Mouse (Mus musculus) midbrain, embryonic 12.5 days (tissue): ENCODE results near the gene Rftn1. TPM values are rescaled to one million over a fixed set of nuclear protein-coding genes. Genes with fewer than 3 reads are reported as not detected.

ENCODE experiments used
- ATAC-seq: fragments of 200-750 bp; cut with Nextera tagmentation; 2 replicates; pipeline ENCODE4 v1.8.0; 2017; ENCODE audit warnings: low read depth, moderate TSS enrichment, moderate library complexity; ENCODE audit not compliant: low FRiP score
- H3K27ac ChIP-seq: fragments of 300-500 bp; sonication (generic); replicated peaks from 2 replicates; pipeline ENCODE4 v1.5.1; 2016; ENCODE audit warnings: mild to moderate bottlenecking
- H3K27me3 ChIP-seq: fragments of 300-500 bp; sonication (generic); 2 replicates; pipeline ENCODE4 v1.6.1; 2016; ENCODE audit warnings: mild to moderate bottlenecking
- H3K36me3 ChIP-seq: fragments of 300-500 bp; sonication (generic); 2 replicates; pipeline ENCODE4 v1.6.1; 2016
- H3K4me1 ChIP-seq: fragments of 300-500 bp; sonication (generic); 2 replicates; pipeline ENCODE4 v1.6.1; 2016
- H3K4me2 ChIP-seq: fragments of 300-500 bp; sonication (generic); replicated peaks from 2 replicates; pipeline ENCODE4 v1.6.1; 2016; ENCODE audit warnings: mild to moderate bottlenecking, moderate library complexity
- H3K4me3 ChIP-seq: fragments of 300-500 bp; sonication (generic); 2 replicates; pipeline ENCODE4 v1.5.1; 2016; ENCODE audit warnings: mild to moderate bottlenecking
- H3K9ac ChIP-seq: fragments of 300-500 bp; sonication (generic); replicated peaks from 2 replicates; pipeline ENCODE4 v1.6.1; 2016; ENCODE audit warnings: mild to moderate bottlenecking, moderate library complexity
- H3K9me3 ChIP-seq: fragments of 300-500 bp; sonication (generic); 2 replicates; pipeline ENCODE4 v1.6.1; 2016; ENCODE audit warnings: mild to moderate bottlenecking
- WGBS: fragments of 180-500 bp; shearing (Covaris S2); methylation state at CpG from one replicate; pipeline ENCODE4 v1.1.7; 2016; 5-methylcytosine and 5-hydroxymethylcytosine counted together
- polyA plus RNA-seq: library from polyadenylated mRNA; unstranded; fragments of >200 nt; fragmentation: Nextera tagmentation; extraction: Ambion mirVana; gene quantifications from 2 replicates; pipeline ENCODE4 v1.2.1, GENCODE M21; 2016

Gene Rftn1
- polyA plus RNA-seq, 1 experiment from 2014 or later, result 4.5 TPM

DNA sequence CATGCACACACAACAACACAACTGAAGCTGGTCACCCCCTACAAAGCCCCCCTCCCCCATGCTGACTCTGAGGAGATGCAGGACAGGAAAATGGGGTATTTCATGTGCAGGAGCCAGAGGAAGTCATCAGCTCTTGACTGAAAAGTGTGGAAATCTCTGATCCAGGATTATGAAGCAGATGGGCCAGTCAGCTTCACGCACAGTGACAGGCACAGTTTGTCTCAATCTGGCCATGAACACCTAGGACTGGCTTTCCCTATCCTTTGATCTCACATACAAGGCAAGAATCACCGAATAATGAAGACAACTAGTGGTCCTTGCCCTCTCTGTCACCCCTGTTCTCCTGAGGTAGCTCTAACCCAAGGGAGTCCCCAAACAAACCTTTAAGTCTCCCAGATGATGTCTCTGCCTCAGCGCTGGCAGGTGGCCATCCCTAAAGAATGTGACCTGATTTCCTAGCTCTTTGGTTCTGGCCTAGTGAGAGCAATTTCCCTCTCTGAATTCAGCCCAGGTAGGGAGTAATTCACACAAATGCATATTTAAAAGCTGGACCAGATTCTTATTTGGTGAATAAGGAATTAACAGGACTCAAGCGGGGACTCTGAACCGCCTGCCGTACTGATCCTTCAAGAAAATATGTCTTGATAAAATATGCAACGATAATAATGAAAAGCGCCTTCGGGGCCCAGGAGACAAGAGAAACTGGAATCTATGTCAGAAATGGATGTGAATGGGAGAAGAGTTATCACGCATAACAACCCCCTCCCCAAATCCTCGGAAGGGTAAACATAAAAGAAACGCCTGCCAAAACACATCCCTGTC, 6.0 kb downstream of the Rftn1 start:
- peaks cover 7% of the 10 kb centered on the region for H3K4me1 ChIP-seq
- H3K9ac ChIP-seq, result no peak overlapping the region
- peaks cover 13% of the 10 kb centered on the region for H3K27me3 ChIP-seq
- no peak for ATAC-seq
- H3K9me3 ChIP-seq, result no peaks in the 10 kb centered on the region
- H3K27ac ChIP-seq, result no peak overlapping the region
- 68% methylated on average over 12 of the region's 12 CpGs for WGBS
- H3K4me3 ChIP-seq, result no peak overlapping the region
- H3K4me2 ChIP-seq, result no peak overlapping the region
- no peaks in the 10 kb centered on the region for H3K36me3 ChIP-seq

- H3K4me2 ChIP-seq, result no peak overlapping the region
- peaks cover 6% of the 10 kb centered on the region; the same call in 1 of the 2 replicates for H3K4me1 ChIP-seq
- H3K36me3 ChIP-seq, result no peaks in the 10 kb centered on the region
- 69% methylated on average over 4 of the region's 4 CpGs for WGBS
- ATAC-seq, result no peak
- no peak overlapping the region for H3K27ac ChIP-seq
- H3K27me3 ChIP-seq, result peaks cover 1% of the 10 kb centered on the region; the same call in 1 of the 2 replicates
- H3K9ac ChIP-seq, result no peak overlapping the region
- no peaks in the 10 kb centered on the region for H3K9me3 ChIP-seq
- H3K4me3 ChIP-seq, result no peak overlapping the region
Measured at GRCm38 (mm10) chr17:50183300-50183699, 7.2 kb downstream of the Rftn1 start.

GRCm38 (mm10) chr17:50182542-50182951, 7.9 kb downstream of the Rftn1 start:
- Histone ChIP-seq H3K4me1 (peaks cover 6% of the 10 kb centered on the region; the same call in 1 of the 2 replicates), H3K27me3 (no peaks in the 10 kb centered on the region), H3K4me2 (no peak overlapping the region), H3K9me3 (no peaks in the 10 kb centered on the region), H3K4me3 (no peak overlapping the region), H3K36me3 (no peaks in the 10 kb centered on the region), H3K27ac (no peak overlapping the region), H3K9ac (no peak overlapping the region)
- no peak for ATAC-seq
- WGBS, result 80% methylated on average over 3 of the region's 3 CpGs

- H3K9ac ChIP-seq, result no peak overlapping the region
- peaks cover 6% of the 10 kb centered on the region; the same call in 1 of the 2 replicates for H3K4me1 ChIP-seq
- no peaks in the 10 kb centered on the region for H3K9me3 ChIP-seq
- ATAC-seq, result no peak
- H3K36me3 ChIP-seq, result no peaks in the 10 kb centered on the region
- H3K4me2 ChIP-seq, result no peak overlapping the region
- WGBS, result 88% methylated on average over 4 of the region's 4 CpGs
- H3K4me3 ChIP-seq, result no peak overlapping the region
- no peak overlapping the region for H3K27ac ChIP-seq
- H3K27me3 ChIP-seq, result no peaks in the 10 kb centered on the region
Measured at GRCm38 (mm10) chr17:50180899-50181570, 9.4 kb downstream of the Rftn1 start.

DNA sequence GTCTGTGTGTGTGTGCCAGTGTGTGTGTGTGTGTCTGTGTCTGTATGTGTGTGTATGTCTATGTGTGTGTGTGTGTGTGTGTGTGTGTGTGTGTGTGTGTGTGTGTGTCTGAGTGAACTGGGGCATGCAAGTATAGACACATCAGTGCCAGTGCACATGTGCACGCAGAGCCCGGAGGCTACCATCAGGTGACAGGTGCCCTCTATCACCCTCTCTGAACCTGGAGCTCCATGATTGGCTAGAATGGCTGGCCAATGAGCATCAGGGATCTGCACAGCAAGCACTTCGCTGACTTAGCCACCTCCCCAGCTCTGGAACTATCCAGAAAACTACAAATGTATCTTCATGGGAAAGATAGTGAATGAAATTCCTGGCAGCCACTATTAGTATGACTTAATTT, 16.7 kb downstream of the Rftn1 start:
- no peak for ATAC-seq
- no peak overlapping the region for H3K27ac ChIP-seq
- H3K4me1 ChIP-seq, result no peaks in the 10 kb centered on the region
- H3K36me3 ChIP-seq, result no peaks in the 10 kb centered on the region
- H3K27me3 ChIP-seq, result no peaks in the 10 kb centered on the region
- H3K4me3 ChIP-seq, result no peak overlapping the region
- H3K4me2 ChIP-seq, result no peak overlapping the region
- no peak overlapping the region for H3K9ac ChIP-seq
- 91% methylated on average over 3 of the region's 3 CpGs for WGBS
- H3K9me3 ChIP-seq, result peaks cover 2% of the 10 kb centered on the region; the same call in 1 of the 2 replicates

DNA sequence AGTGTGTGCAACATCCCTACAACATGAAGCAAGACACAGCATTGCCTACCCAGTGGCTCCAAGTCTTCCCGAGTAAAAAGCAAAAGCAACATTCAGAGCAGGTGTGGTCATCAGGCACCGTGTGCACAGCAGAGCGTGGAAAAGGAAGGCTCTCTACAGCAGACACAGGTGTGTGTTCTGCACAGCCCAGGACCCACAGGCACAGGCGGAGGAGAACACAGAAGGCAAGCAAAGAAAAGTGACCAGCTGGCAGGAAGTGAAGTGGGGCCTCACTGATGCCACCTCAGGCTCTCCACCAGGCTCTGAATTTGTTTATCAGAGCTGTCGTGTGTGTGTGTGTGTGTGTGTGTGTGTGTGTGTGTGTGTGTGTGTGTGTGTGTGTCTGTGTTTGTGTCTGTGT, 17.1 kb downstream of the Rftn1 start:
- no peak overlapping the region for H3K9ac ChIP-seq
- no peak overlapping the region for H3K4me2 ChIP-seq
- H3K9me3 ChIP-seq, result peaks cover 2% of the 10 kb centered on the region; the same call in 1 of the 2 replicates
- H3K4me1 ChIP-seq, result no peaks in the 10 kb centered on the region
- no peak for ATAC-seq
- H3K4me3 ChIP-seq, result no peak overlapping the region
- no peak overlapping the region for H3K27ac ChIP-seq
- no peaks in the 10 kb centered on the region for H3K27me3 ChIP-seq
- WGBS, result 94% methylated on average over 5 of the region's 5 CpGs
- H3K36me3 ChIP-seq, result no peaks in the 10 kb centered on the region

- H3K27me3 ChIP-seq, result no peaks in the 10 kb centered on the region
- no peaks in the 10 kb centered on the region for H3K36me3 ChIP-seq
- ATAC-seq, result no peak
- H3K27ac ChIP-seq, result no peak overlapping the region
- peaks cover 2% of the 10 kb centered on the region; the same call in 1 of the 2 replicates for H3K9me3 ChIP-seq
- no peaks in the 10 kb centered on the region for H3K4me1 ChIP-seq
- no peak overlapping the region for H3K9ac ChIP-seq
- no peak overlapping the region for H3K4me2 ChIP-seq
- WGBS, result 93% methylated on average over 5 of the region's 6 CpGs
- no peak overlapping the region for H3K4me3 ChIP-seq
Measured at GRCm38 (mm10) chr17:50172795-50173194, 17.7 kb downstream of the Rftn1 start.

DNA sequence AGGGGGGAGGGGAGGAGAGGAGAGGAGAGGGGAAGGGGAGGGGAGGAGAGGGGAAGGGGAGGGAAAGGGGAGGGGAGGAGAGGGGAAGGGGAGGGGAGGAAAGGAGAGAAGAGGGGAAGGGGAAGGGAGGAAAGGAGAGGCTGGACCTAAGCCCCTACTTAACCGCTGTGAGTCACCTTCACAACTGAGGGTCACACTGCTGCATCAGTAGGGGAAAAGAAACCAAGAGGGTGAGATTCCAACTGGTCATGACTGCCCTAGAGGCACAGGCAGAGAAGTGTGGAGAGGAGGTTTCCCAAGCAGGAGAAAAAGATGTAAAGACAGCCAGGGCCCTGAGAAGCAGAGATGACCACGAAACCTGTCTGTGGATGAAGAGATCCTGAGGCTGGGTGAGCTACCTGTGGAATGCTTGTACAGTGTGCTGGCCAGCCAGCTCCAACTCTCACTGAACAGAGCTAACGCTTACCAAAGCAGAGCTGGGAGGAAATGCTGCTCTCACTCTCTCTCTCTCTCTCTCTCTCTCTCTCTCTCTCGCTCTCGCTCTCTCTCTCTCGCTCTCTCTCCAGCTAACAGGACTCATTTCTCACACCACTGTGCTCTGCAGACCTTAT, 19.4 kb downstream of the Rftn1 start:
- no peaks in the 10 kb centered on the region for H3K27me3 ChIP-seq
- WGBS, result 82% methylated on average over 6 of the region's 6 CpGs
- no peak for ATAC-seq
- no peak overlapping the region for H3K4me2 ChIP-seq
- H3K9me3 ChIP-seq, result peaks cover 2% of the 10 kb centered on the region; the same call in 1 of the 2 replicates
- H3K27ac ChIP-seq, result no peak overlapping the region
- no peaks in the 10 kb centered on the region for H3K36me3 ChIP-seq
- H3K9ac ChIP-seq, result no peak overlapping the region
- H3K4me3 ChIP-seq, result no peak overlapping the region
- no peaks in the 10 kb centered on the region for H3K4me1 ChIP-seq

DNA sequence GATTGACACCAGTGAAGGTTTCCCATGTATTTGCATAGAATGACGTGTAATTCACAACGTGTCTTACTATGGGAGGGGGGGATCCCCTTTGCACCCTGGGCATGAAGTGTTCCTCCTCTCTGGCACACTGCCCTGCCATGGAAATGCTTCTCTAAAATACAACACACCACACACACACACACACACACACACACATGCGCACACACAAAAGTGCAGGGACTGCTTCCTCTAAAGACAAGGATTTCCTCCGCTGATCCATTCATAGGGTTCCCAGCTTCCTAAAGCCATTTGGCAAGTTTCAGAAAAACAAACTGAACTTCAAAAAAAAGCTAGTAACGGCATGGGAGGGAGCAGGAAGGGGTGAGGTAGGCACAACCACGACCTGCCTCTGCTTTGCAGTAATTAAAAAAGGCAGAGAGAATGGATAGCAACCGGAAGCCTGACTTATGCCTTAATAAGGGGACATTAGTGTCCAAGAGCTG, 20.5 kb downstream of the Rftn1 start:
- H3K36me3 ChIP-seq, result no peaks in the 10 kb centered on the region
- no peaks in the 10 kb centered on the region for H3K4me1 ChIP-seq
- no peaks in the 10 kb centered on the region for H3K27me3 ChIP-seq
- no peak for ATAC-seq
- H3K4me2 ChIP-seq, result no peak overlapping the region
- H3K9ac ChIP-seq, result no peak overlapping the region
- 0 out of 2 replicates have a peak overlapping the region, but pooled peaks have one; percentile 5 for H3K27ac ChIP-seq
- H3K9me3 ChIP-seq, result peaks cover 2% of the 10 kb centered on the region; the same call in 1 of the 2 replicates
- no peak overlapping the region for H3K4me3 ChIP-seq
- WGBS, result 70% methylated on average over 7 of the region's 7 CpGs

DNA sequence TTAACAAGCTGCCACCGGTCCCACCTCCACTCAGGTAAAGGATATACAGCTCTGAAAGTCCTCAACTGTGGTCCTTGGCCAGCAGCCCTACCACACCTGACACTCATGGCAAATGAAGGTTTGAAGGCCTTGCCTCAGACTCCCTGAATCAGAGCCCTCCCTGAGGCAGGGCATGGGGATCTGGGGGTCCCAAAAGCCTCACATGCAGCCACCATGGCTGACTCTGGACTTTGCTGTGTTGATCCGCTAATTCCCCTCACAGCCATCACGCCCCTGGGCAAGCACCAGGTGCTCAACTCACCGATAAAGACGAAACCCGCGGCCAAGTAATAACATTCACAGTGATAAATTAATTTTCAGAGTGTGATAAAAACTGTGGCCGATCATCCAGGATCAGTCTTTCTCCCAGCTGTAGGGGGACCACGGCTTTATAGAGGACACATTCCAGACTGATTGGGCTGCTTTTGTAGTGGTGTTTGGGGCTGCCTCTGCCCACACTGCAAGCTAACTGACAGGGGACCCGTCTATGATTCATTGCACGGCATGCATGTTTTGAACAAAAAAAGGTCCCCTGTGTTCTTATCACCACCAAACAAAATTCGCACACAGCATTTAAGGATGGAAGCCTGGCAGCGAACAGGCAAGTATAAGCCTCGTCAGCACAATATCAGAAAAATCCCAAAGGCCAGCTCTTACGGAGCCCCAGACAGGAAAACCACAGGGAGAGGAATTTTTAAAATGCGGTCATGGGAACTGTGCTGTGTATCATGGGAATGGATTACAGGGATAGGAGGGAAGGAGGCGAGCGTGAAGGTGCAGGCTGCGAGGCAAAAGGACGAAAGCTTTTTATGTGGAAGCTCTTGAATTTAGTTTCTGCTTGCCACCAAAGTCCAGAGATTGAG, 29.3 kb downstream of the Rftn1 start:
- Histone ChIP-seq H3K4me1 (no peaks in the 10 kb centered on the region), H3K4me2 (no peak overlapping the region), H3K4me3 (no peak overlapping the region), H3K9ac (no peak overlapping the region), H3K27me3 (no peaks in the 10 kb centered on the region), H3K27ac (no peak overlapping the region), H3K36me3 (no peaks in the 10 kb centered on the region), H3K9me3 (0 out of 2 replicates have a peak, but pooled peaks cover 3% of the 10 kb centered on the region)
- no peak for ATAC-seq
- 83% methylated on average over 20 of the region's 20 CpGs for WGBS

DNA sequence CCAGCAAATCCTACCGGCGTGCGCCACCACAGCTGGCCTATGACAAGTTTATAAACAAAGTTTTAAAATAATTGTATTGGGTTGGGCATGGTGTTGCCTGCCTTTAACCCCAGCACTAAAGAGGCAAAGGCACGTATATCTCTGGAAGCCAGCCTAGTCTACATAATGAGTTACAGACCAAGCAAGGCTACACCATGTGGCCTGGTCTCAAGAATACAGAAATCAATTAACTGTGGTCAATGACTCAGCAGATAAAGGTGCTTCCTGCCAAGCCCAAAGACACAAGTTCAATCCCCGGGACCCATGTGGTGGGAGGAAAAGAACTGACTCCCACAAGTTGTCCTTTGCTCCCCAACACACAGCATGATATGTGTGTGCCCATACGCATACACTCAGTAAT, 30.1 kb downstream of the Rftn1 start:
- Histone ChIP-seq H3K27me3 (no peaks in the 10 kb centered on the region), H3K27ac (no peak overlapping the region), H3K4me1 (no peaks in the 10 kb centered on the region), H3K9ac (no peak overlapping the region), H3K4me3 (no peak overlapping the region), H3K4me2 (no peak overlapping the region), H3K36me3 (no peaks in the 10 kb centered on the region), H3K9me3 (0 out of 2 replicates have a peak, but pooled peaks cover 3% of the 10 kb centered on the region)
- ATAC-seq, result no peak
- 88% methylated on average over 6 of the region's 6 CpGs for WGBS
